Comparison of ENCODE assay signal across 8 mouse cellular contexts in the genomic region with DNA sequence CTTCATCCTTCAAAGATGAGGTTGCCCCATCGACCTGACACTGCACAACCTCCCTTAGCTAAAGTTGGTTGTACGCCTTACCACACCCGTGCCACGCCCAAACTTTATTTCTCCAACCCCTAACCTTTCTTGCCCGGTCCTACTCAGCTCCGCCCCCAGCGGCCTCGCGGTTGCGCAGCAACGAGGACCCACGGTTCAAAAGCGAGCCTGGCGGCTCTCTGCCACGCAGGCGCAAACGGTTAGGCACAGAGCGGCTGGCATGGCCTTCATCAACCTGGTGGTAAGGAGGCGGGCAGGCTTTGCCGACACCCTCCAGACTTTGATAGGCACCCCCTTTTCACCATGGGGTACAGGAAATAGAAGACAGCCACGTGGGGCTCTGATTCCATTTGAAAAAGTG. TPM values are rescaled to one million over a fixed set of nuclear protein-coding genes. Genes with fewer than 3 reads are reported as not detected.
DNase-seq lines count a peak whose midpoint lies in the region; ATAC-seq lines count a peak whose summit lies in the region.

A gene (plus strand): TSS at position 209 of the 400 bp plus-strand sequence.

- no peaks in the 10 kb centered on the region for H3K9me3 ChIP-seq in embryonic facial prominence, embryonic 15.5 days (replicated peaks)
- no peaks in the 10 kb centered on the region for H3K9me3 ChIP-seq in intestine, embryonic 14.5 days (ENCODE audit: control insufficient read depth, low read length)
- no peaks in the 10 kb centered on the region for H3K9me3 ChIP-seq in limb, embryonic 12.5 days
- no peaks in the 10 kb centered on the region for H3K9me3 ChIP-seq in midbrain, embryonic 15.5 days
- no peaks in the 10 kb centered on the region for H3K9me3 ChIP-seq in stomach, embryonic 16.5 days (replicated peaks; ENCODE audit: control insufficient read depth, low read length)

- 41% methylated on average over 21 of the region's 21 CpGs for WGBS in embryonic facial prominence, embryonic 15.5 days
- 29% methylated on average over 21 of the region's 21 CpGs for WGBS in intestine, embryonic 14.5 days
- WGBS in limb, embryonic 12.5 days, result 32% methylated on average over 21 of the region's 21 CpGs
- 35% methylated on average over 21 of the region's 21 CpGs for WGBS in midbrain, embryonic 15.5 days
- 24% methylated on average over 21 of the region's 21 CpGs for WGBS in stomach, embryonic 16.5 days

- H3K4me1 ChIP-seq in embryonic facial prominence, embryonic 15.5 days, result 0 out of 2 replicates have a peak, but pooled peaks cover 6% of the 10 kb centered on the region
- H3K4me1 ChIP-seq in intestine, embryonic 14.5 days (replicated peaks; ENCODE audit: control insufficient read depth, insufficient read depth, low read length), result 0 out of 2 replicates have a peak, but pooled peaks cover 3% of the 10 kb centered on the region
- peaks cover 23% of the 10 kb centered on the region for H3K4me1 ChIP-seq in limb, embryonic 12.5 days (replicated peaks)
- H3K4me1 ChIP-seq in midbrain, embryonic 15.5 days, result peaks cover 8% of the 10 kb centered on the region; the same call in 1 of the 2 replicates
- no peaks in the 10 kb centered on the region for H3K4me1 ChIP-seq in stomach, embryonic 16.5 days (ENCODE audit: control insufficient read depth, insufficient read depth, low read length)

- no peak for ATAC-seq in embryonic facial prominence, embryonic 15.5 days (ENCODE audit: insufficient number of reproducible peaks, low FRiP score, low TSS enrichment, low read depth)
- ATAC-seq in intestine, embryonic 14.5 days (replicated peaks; ENCODE audit: low FRiP score, low TSS enrichment, low read depth), result no peak; the same call in 1 of the 2 replicates
- peak; percentile 20; the same call in 1 of the 2 replicates for ATAC-seq in limb, embryonic 12.5 days (ENCODE audit: insufficient number of reproducible peaks, insufficient read depth, low FRiP score, low TSS enrichment, low read depth)
- peak; percentile 57 for ATAC-seq in midbrain, embryonic 15.5 days (replicated peaks)
- ATAC-seq in stomach, embryonic 16.5 days (ENCODE audit: insufficient read depth, low FRiP score), result peak; percentile 58; the same call in 1 of the 2 replicates

- no peaks in the 10 kb centered on the region for H3K27me3 ChIP-seq in embryonic facial prominence, embryonic 15.5 days
- no peaks in the 10 kb centered on the region for H3K27me3 ChIP-seq in intestine, embryonic 14.5 days (replicated peaks; ENCODE audit: control insufficient read depth, insufficient read depth, low read length)
- 0 out of 2 replicates have a peak, but pooled peaks cover 6% of the 10 kb centered on the region for H3K27me3 ChIP-seq in limb, embryonic 12.5 days
- no peaks in the 10 kb centered on the region for H3K27me3 ChIP-seq in midbrain, embryonic 15.5 days (replicated peaks)
- H3K27me3 ChIP-seq in stomach, embryonic 16.5 days (ENCODE audit: control insufficient read depth, insufficient read depth, low read length), result no peaks in the 10 kb centered on the region

- 0 out of 2 replicates have a peak within 1 kb of the TSS, but pooled peaks have one; percentile 8 for H3K4me3 ChIP-seq in embryonic facial prominence, embryonic 15.5 days (replicated peaks)
- H3K4me3 ChIP-seq in intestine, embryonic 14.5 days (ENCODE audit: low read depth, low read length), result 0 out of 2 replicates have a peak within 1 kb of the TSS, but pooled peaks have one; percentile 1
- 0 out of 2 replicates have a peak within 1 kb of the TSS, but pooled peaks have one; percentile 6 for H3K4me3 ChIP-seq in limb, embryonic 12.5 days (replicated peaks)
- H3K4me3 ChIP-seq in midbrain, embryonic 15.5 days, result no peak within 1 kb of the TSS
- peak within 1 kb of the TSS; percentile 20 for H3K4me3 ChIP-seq in stomach, embryonic 16.5 days (replicated peaks; ENCODE audit: low read length)

- peak within 1 kb of the TSS; percentile 42 for H3K4me2 ChIP-seq in embryonic facial prominence, embryonic 15.5 days (replicated peaks)
- peak within 1 kb of the TSS; percentile 42 for H3K4me2 ChIP-seq in intestine, embryonic 14.5 days (ENCODE audit: low read length)
- H3K4me2 ChIP-seq in limb, embryonic 12.5 days, result peak within 1 kb of the TSS; percentile 44
- peak within 1 kb of the TSS; percentile 36 for H3K4me2 ChIP-seq in midbrain, embryonic 15.5 days
- peak within 1 kb of the TSS; percentile 45 for H3K4me2 ChIP-seq in stomach, embryonic 16.5 days (ENCODE audit: low read depth, low read length)

- DNase-seq in adrenal gland, adult 18-20 months (ENCODE audit: low spot score in 2 of 2), result peak; percentile 15 to 28
- DNase-seq in adrenal gland, postnatal 4 days (ENCODE audit: low spot score in 2 of 2), result no peak
- DNase-seq in ZHBTc4 (ENCODE audit: low read depth, low spot score), result peak; percentile 77
- no peak for DNase-seq in intestine, embryonic 14.5 days (ENCODE audit: low spot score)

- H3K9ac ChIP-seq in embryonic facial prominence, embryonic 15.5 days, result no peak within 1 kb of the TSS
- no peak within 1 kb of the TSS for H3K9ac ChIP-seq in intestine, embryonic 14.5 days (ENCODE audit: low read length)
- no peak within 1 kb of the TSS for H3K9ac ChIP-seq in limb, embryonic 12.5 days (replicated peaks)
- H3K9ac ChIP-seq in midbrain, embryonic 15.5 days, result no peak within 1 kb of the TSS
- H3K9ac ChIP-seq in stomach, embryonic 16.5 days (ENCODE audit: low read length), result no peak within 1 kb of the TSS

- no peak within 1 kb of the TSS for H3K27ac ChIP-seq in embryonic facial prominence, embryonic 15.5 days (replicated peaks)
- H3K27ac ChIP-seq in intestine, embryonic 14.5 days (ENCODE audit: low read depth), result no peak within 1 kb of the TSS
- no peak within 1 kb of the TSS for H3K27ac ChIP-seq in limb, embryonic 12.5 days
- H3K27ac ChIP-seq in midbrain, embryonic 15.5 days, result no peak within 1 kb of the TSS
- no peak within 1 kb of the TSS for H3K27ac ChIP-seq in stomach, embryonic 16.5 days (ENCODE audit: low read length)

- H3K36me3 ChIP-seq in embryonic facial prominence, embryonic 15.5 days, result no peaks in the 10 kb centered on the region
- no peaks in the 10 kb centered on the region for H3K36me3 ChIP-seq in intestine, embryonic 14.5 days (ENCODE audit: control insufficient read depth, insufficient read depth, low read length)
- no peaks in the 10 kb centered on the region for H3K36me3 ChIP-seq in limb, embryonic 12.5 days
- H3K36me3 ChIP-seq in midbrain, embryonic 15.5 days (replicated peaks), result no peaks in the 10 kb centered on the region
- no peaks in the 10 kb centered on the region for H3K36me3 ChIP-seq in stomach, embryonic 16.5 days (ENCODE audit: control insufficient read depth, insufficient read depth, low read length)

RNA-seq across cellular contexts. Expression of the gene that starts here (rescaled TPM):
- total RNA-seq in adrenal gland, adult 18-20 months (2021), result not detected
- not detected for total RNA-seq in adrenal gland, postnatal 4 days (2021)
- polyA plus RNA-seq in embryonic facial prominence, embryonic 15.5 days (2015; fragmentation: Nextera tagmentation; extraction: Ambion mirVana), result 0.47 and 0.53 TPM in 2 replicates
- 0.50 and 0.92 TPM in 2 replicates for polyA plus RNA-seq in intestine, embryonic 14.5 days (2014; fragmentation: Nextera tagmentation; extraction: Ambion mirVana)
- 0.49 TPM in 1 of 2 replicates, not detected in the other for polyA plus RNA-seq in limb, embryonic 12.5 days (2016; fragmentation: Nextera tagmentation; extraction: Ambion mirVana)
- polyA plus RNA-seq in midbrain, embryonic 15.5 days (2015; fragmentation: Nextera tagmentation; extraction: Ambion mirVana), result 0.10 and 0.29 TPM in 2 replicates
- 0.26 and 0.41 TPM in 2 replicates for polyA plus RNA-seq in stomach, embryonic 16.5 days (2015; fragmentation: Nextera tagmentation; extraction: Ambion mirVana)

Comparison
In these comparisons a context has a peak if more than half of its experiments do, and no peak if none do; other contexts are left out.
1. Peak in DNase-seq in adrenal gland, adult 18-20 months; RNA of the gene not detected or under 1 TPM.
2. Peak in ATAC-seq, H3K4me3 ChIP-seq and H3K4me2 ChIP-seq in limb, embryonic 12.5 days; RNA of the gene not detected or under 1 TPM.
3. Peak in ATAC-seq and H3K4me2 ChIP-seq in midbrain, embryonic 15.5 days; RNA of the gene not detected or under 1 TPM.
4. Peak in ATAC-seq, H3K4me3 ChIP-seq and H3K4me2 ChIP-seq in stomach, embryonic 16.5 days; RNA of the gene not detected or under 1 TPM.